Comparison of ENCODE assay signal across 13 mouse cellular contexts in the genomic region with DNA sequence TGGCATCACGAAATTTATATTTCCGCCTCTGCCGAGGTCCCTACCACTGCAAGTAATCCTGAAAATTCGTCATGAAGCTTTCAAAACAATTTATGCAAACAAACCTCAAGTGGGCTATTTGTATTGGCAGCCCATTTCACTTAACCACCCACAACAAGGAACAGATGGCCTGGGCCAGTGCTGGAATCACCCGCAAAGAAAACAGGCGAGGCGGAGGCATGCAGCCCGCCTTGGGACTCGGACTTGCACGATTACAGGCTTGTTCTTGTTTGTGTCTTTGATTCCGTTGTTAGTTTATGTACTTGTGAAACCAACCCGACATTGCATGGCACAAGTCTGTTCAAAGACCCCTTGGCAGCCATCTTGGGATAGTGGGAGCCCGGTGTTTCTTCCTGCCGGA. TPM values are rescaled to one million over a fixed set of nuclear protein-coding genes. Genes with fewer than 3 reads are reported as not detected.
DNase-seq lines count a peak whose midpoint lies in the region.
"Had no signal": no experiment of that assay in that cellular context is flagged by ENCODE, and none has a peak within 500 bp of the region (broad histone marks: within the 10 kb centered on the region; RNA-seq: fewer than 3 reads in every experiment).

No protein-coding gene starts in this region.

- DNase-seq in cerebellum, postnatal 25 days: peak; percentile 14 to 24
- no peak for DNase-seq in cerebellum, postnatal 36 days
- peak; percentile 24 to 25 for DNase-seq in layer of hippocampus, adult 18-20 months (ENCODE audit: low spot score in 2 of 2)
- no peak for DNase-seq in layer of hippocampus, postnatal 25 days (ENCODE audit: extremely low spot score in 1 of 2, low spot score in 1 of 2)
- peak; percentile 19 to 20 for DNase-seq in right cerebral cortex, adult 2 months (ENCODE audit: low spot score in 2 of 2)
- no peak for DNase-seq in right cerebral cortex, postnatal 25 days
- DNase-seq in lung, postnatal 36 days: peak; percentile 55
- DNase-seq in MN1 (ENCODE audit: low spot score): no peak
- DNase-seq: cerebellum, adult 11 months; gastrocnemius, postnatal 25 days; lung, embryonic 14.5 days; right cerebral cortex, postnatal 4 days had no signal

RNA-seq across cellular contexts. Expression of gene Irx6, which starts 55.8 kb away (rescaled TPM):
- under 1 TPM; 0.10 TPM for total RNA-seq in layer of hippocampus, adult 18-20 months (2021)
- total RNA-seq in layer of hippocampus, postnatal 25 days (2021): under 1 TPM in 1 of 2 experiments, not detected in 1; 0.21 TPM
- total RNA-seq: gastrocnemius, postnatal 25 days; hematopoietic stem cell, adult 5-6 weeks had no signal

Comparison
In these comparisons a context has a peak if more than half of its experiments do, and no peak if none do; other contexts are left out.
1. DNase-seq: peak in cerebellum, postnatal 25 days (2 of 2), layer of hippocampus, adult 18-20 months (2 of 2), right cerebral cortex, adult 2 months (2 of 2) and lung, postnatal 36 days (single experiment); none in cerebellum, postnatal 36 days (0 of 2), layer of hippocampus, postnatal 25 days (0 of 2), right cerebral cortex, postnatal 25 days (single experiment) and MN1 (single experiment).